ENCODE assay signal across 9 mouse cellular contexts in genomic region chr7:95617370-95617769, GRCm38 (mm10).
A peak's percentile ranks its signal among the peaks of the same experiment; 100 is the strongest.
DNase-seq lines count a peak whose midpoint lies in the region; ATAC-seq lines count a peak whose summit lies in the region.
"Had no signal": no experiment of that assay in that cellular context is flagged by ENCODE, and none has a peak within 500 bp of the region (broad histone marks: within the 10 kb centered on the region; RNA-seq: fewer than 3 reads in every experiment).

No protein-coding gene starts in this region.

- H3K9me3 ChIP-seq in embryonic facial prominence, embryonic 14.5 days (ENCODE audit: control insufficient read depth, low read length) = no peaks in the 10 kb centered on the region
- no peaks in the 10 kb centered on the region for H3K9me3 ChIP-seq in embryonic facial prominence, embryonic 10.5 days
- H3K9me3 ChIP-seq in midbrain, embryonic 14.5 days (ENCODE audit: control insufficient read depth, low read length) = no peaks in the 10 kb centered on the region
- no peaks in the 10 kb centered on the region for H3K9me3 ChIP-seq in midbrain, embryonic 10.5 days (replicated peaks)

- no peaks in the 10 kb centered on the region for H3K27me3 ChIP-seq in embryonic facial prominence, embryonic 14.5 days (replicated peaks; ENCODE audit: control insufficient read depth, insufficient read depth, low read length)
- H3K27me3 ChIP-seq in embryonic facial prominence, embryonic 10.5 days (replicated peaks; ENCODE audit: low read depth, poor library complexity, severe bottlenecking) = no peaks in the 10 kb centered on the region
- no peaks in the 10 kb centered on the region for H3K27me3 ChIP-seq in midbrain, embryonic 14.5 days (ENCODE audit: control insufficient read depth, insufficient read depth, low read length)
- H3K27me3 ChIP-seq in midbrain, embryonic 10.5 days (ENCODE audit: low read depth, poor library complexity, severe bottlenecking) = no peaks in the 10 kb centered on the region
- H3K27me3 ChIP-seq: CH12.LX had no signal

- 45% methylated on average over 2 of the region's 2 CpGs for WGBS in embryonic facial prominence, embryonic 14.5 days
- 86% methylated on average over 2 of the region's 2 CpGs for WGBS in embryonic facial prominence, embryonic 10.5 days
- WGBS in midbrain, embryonic 14.5 days = 70% methylated on average over 2 of the region's 2 CpGs
- WGBS in midbrain, embryonic 10.5 days = 87% methylated on average over 2 of the region's 2 CpGs

- no peak overlapping the region for H3K4me2 ChIP-seq in embryonic facial prominence, embryonic 14.5 days (ENCODE audit: low read depth, low read length)
- H3K4me2 ChIP-seq in midbrain, embryonic 14.5 days (ENCODE audit: low read length) = no peak overlapping the region

- H3K4me1 ChIP-seq in embryonic facial prominence, embryonic 14.5 days (ENCODE audit: control insufficient read depth, insufficient read depth, low read length) = no peaks in the 10 kb centered on the region
- no peaks in the 10 kb centered on the region for H3K4me1 ChIP-seq in embryonic facial prominence, embryonic 10.5 days
- no peaks in the 10 kb centered on the region for H3K4me1 ChIP-seq in midbrain, embryonic 14.5 days (ENCODE audit: control insufficient read depth, insufficient read depth, low read length)
- H3K4me1 ChIP-seq in midbrain, embryonic 10.5 days = no peaks in the 10 kb centered on the region

- no peaks in the 10 kb centered on the region for H3K36me3 ChIP-seq in embryonic facial prominence, embryonic 14.5 days (ENCODE audit: control insufficient read depth, insufficient read depth, low read length)
- no peaks in the 10 kb centered on the region for H3K36me3 ChIP-seq in embryonic facial prominence, embryonic 10.5 days (replicated peaks)
- H3K36me3 ChIP-seq in midbrain, embryonic 14.5 days (ENCODE audit: control insufficient read depth, insufficient read depth, low read length) = no peaks in the 10 kb centered on the region
- H3K36me3 ChIP-seq in midbrain, embryonic 10.5 days = no peaks in the 10 kb centered on the region

- H3K27ac ChIP-seq in embryonic facial prominence, embryonic 14.5 days (replicated peaks; ENCODE audit: low read depth, low read length) = no peak overlapping the region
- no peak overlapping the region for H3K27ac ChIP-seq in embryonic facial prominence, embryonic 10.5 days (replicated peaks)
- H3K27ac ChIP-seq in midbrain, embryonic 14.5 days (replicated peaks; ENCODE audit: low read depth, low read length) = no peak overlapping the region
- H3K27ac ChIP-seq in midbrain, embryonic 10.5 days (replicated peaks) = no peak overlapping the region

- no peak overlapping the region for H3K9ac ChIP-seq in embryonic facial prominence, embryonic 14.5 days (ENCODE audit: low read depth, low read length)
- no peak overlapping the region for H3K9ac ChIP-seq in midbrain, embryonic 14.5 days (replicated peaks; ENCODE audit: low read length)

- peak; percentile 81 for DNase-seq in embryonic facial prominence, embryonic 14.5 days (ENCODE audit: low spot score)
- DNase-seq in embryonic facial prominence, embryonic 10.5 days (ENCODE audit: low spot score) = no peak
- peak; percentile 48 for DNase-seq in midbrain, embryonic 14.5 days
- DNase-seq in midbrain, embryonic 10.5 days (ENCODE audit: low spot score) = no peak
- peak; percentile 14 to 67 for DNase-seq in left cerebral cortex, adult 9 months (ENCODE audit: low spot score in 2 of 2)
- peak; percentile 87 for DNase-seq in telencephalon, adult 2 months (ENCODE audit: low read depth, low spot score)
- DNase-seq in urinary bladder, postnatal 10 days (ENCODE audit: low spot score) = no peak
- no peak for DNase-seq in thymus, postnatal 10 days (ENCODE audit: low spot score in 2 of 2)

- no peak overlapping the region for H3K4me3 ChIP-seq in embryonic facial prominence, embryonic 14.5 days (ENCODE audit: low read depth, low read length)
- H3K4me3 ChIP-seq in embryonic facial prominence, embryonic 10.5 days = no peak overlapping the region
- H3K4me3 ChIP-seq in midbrain, embryonic 14.5 days (replicated peaks; ENCODE audit: low read depth, low read length) = no peak overlapping the region
- H3K4me3 ChIP-seq in midbrain, embryonic 10.5 days = no peak overlapping the region

- ATAC-seq in embryonic facial prominence, embryonic 14.5 days (ENCODE audit: low read depth) = 0 out of 2 replicates have a peak, but pooled peaks have one; percentile 60
- no peak for ATAC-seq in midbrain, embryonic 14.5 days (ENCODE audit: low FRiP score, low TSS enrichment)

Comparison
In these comparisons a context has a peak if more than half of its experiments do, and no peak if none do; other contexts are left out.
1. DNase-seq: peak in embryonic facial prominence, embryonic 14.5 days (single experiment), midbrain, embryonic 14.5 days (single experiment), left cerebral cortex, adult 9 months (2 of 2) and telencephalon, adult 2 months (single experiment); none in embryonic facial prominence, embryonic 10.5 days (single experiment), midbrain, embryonic 10.5 days (single experiment), urinary bladder, postnatal 10 days (single experiment) and thymus, postnatal 10 days (0 of 2).